Mouse (Mus musculus) heart, postnatal 36 days (tissue): ENCODE results near the gene Zfp983. TPM values are rescaled to one million over a fixed set of nuclear protein-coding genes. Genes with fewer than 3 reads are reported as not detected.

Experiments
- total RNA-seq, 2 experiments: library from RNA; stranded (reverse); gene quantifications; 2 replicates each; pipeline ENCODE4 v1.2.3; 2021

Zfp983 gene
- total RNA-seq, 2 experiments from 2014 or later, result 2.1 to 2.4 TPM

Other genes with a start within 250 kb of the Zfp983 start
- 1 to 10 TPM in 1 of 2 experiments, under 1 TPM in 1; 0.68 to 1.5 TPM for gene Zfp54, start 227.4 kb upstream of the Zfp983 start, total RNA-seq
- 1 to 10 TPM; 6.8 to 7.4 TPM for gene Zfp51, start 200.2 kb upstream of the Zfp983 start, total RNA-seq
- 1 to 10 TPM; 1.7 to 2.6 TPM for gene Zfp53, start 161.6 kb upstream of the Zfp983 start, total RNA-seq
- gene Zfp52, start 115.1 kb upstream of the Zfp983 start, total RNA-seq, result 1 to 10 TPM; 5.4 to 6.4 TPM
- 1 to 10 TPM; 3.1 to 3.8 TPM for gene Zfp948, start 83.6 kb upstream of the Zfp983 start, total RNA-seq
- gene Gm10226, start 41.2 kb downstream of the Zfp983 start, total RNA-seq, result 1 to 10 TPM in 1 of 2 experiments, not detected in 1; 2.9 TPM
- gene Zfp760, start 57.1 kb downstream of the Zfp983 start, total RNA-seq, result 1 to 10 TPM; 2.1 TPM
- gene Zfp229, start 80.2 kb downstream of the Zfp983 start, total RNA-seq, result 1 to 10 TPM; 5.7 to 7.4 TPM
- gene Zfp820, start 195.1 kb downstream of the Zfp983 start, total RNA-seq, result 1 to 10 TPM; 1.0 to 1.1 TPM